Mouse (Mus musculus) cerebellum, adult 2 months (tissue): ENCODE measurements around the gene Lrmda.

Source experiments
- CTCF ChIP-seq: fragments of 200-500 bp; IDR thresholded peaks from 2 replicates; pipeline ENCODE4 v1.5.1; 2011; ENCODE audit warnings: low read depth, mild to moderate bottlenecking, control low read depth, low read length, moderate library complexity, borderline replicate concordance; ENCODE audit not compliant: insufficient read depth
- POLR2A ChIP-seq: fragments of 200-500 bp; IDR thresholded peaks from 2 replicates; pipeline ENCODE4 v1.6.1; 2011; ENCODE audit warnings: low read length, control low read depth, borderline replicate concordance; ENCODE audit not compliant: insufficient read depth

- TF ChIP-seq CTCF (no peak), POLR2A (no peak)
Observed at GRCm38 (mm10) chr14:22279591-22279990, 260.1 kb downstream of the Lrmda start.
